Mouse (Mus musculus): ENCODE results near the gene Sema4c.

The Sema4c gene

DNA sequence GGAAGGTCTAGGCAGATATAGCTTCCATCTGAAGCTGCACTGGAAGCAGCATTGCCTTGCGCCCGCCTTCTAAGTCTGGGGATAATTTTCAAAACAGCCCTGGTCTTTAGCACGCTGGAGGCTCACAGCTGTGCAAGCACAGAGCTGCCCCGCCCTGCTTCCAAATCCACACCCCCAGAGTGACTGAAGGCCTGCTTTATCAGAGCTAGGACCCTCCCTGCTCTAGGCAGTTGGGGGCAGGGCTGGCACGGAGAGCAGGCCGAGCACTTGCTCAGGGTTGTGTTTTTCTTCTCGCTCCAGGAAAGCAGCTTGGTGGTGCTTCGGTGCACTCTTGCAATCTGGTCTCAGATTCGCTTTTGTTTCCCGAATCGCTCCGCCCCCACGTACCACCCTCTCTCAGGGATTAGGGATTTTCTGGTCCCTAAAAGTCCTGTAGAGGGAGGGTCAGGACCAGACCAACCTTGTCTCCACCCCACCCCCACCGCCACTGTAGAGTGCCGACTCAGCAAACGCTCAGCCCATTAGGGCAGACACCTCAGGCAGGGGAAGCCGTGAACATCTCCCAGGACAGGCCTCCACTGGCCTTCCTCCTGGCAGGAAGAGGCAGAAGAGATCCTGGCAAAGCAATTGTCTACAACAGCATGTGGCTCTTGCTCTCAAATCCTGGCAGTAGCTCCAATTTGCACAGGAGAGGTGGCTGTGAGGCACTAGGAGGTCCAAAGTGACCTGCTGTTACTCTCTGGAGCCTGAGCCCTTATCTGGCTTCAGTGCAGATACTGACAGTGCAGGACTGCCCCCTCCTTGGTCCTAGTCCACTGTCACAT, 22.4 kb upstream of the Sema4c start:
- DNase-seq (ENCODE audit: low read depth in 1 of 2, low spot score in 2 of 2) = no peak

DNA sequence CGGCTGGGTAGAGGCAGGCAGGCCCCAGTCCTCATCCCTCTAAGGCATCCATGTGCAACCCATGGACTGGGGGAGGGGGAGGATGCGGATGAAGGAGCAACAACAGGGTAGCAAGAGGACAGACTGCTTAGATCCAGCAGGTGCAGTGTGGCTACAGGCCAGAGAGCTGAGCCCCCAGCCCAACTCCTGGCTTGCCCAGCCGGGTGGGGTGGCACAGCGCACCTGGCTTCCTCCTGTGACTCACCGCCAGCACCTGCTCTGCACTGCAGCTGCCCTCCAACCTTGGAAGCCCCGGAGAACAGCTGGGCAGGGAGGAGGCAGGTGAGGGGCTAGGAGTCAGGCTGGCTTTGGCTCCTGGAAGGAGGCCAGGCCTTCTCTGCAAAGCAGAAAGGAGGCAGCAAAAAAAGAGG, 21.8 kb upstream of the Sema4c start:
- no peak for DNase-seq (ENCODE audit: low read depth in 1 of 2, low spot score in 2 of 2)

DNA sequence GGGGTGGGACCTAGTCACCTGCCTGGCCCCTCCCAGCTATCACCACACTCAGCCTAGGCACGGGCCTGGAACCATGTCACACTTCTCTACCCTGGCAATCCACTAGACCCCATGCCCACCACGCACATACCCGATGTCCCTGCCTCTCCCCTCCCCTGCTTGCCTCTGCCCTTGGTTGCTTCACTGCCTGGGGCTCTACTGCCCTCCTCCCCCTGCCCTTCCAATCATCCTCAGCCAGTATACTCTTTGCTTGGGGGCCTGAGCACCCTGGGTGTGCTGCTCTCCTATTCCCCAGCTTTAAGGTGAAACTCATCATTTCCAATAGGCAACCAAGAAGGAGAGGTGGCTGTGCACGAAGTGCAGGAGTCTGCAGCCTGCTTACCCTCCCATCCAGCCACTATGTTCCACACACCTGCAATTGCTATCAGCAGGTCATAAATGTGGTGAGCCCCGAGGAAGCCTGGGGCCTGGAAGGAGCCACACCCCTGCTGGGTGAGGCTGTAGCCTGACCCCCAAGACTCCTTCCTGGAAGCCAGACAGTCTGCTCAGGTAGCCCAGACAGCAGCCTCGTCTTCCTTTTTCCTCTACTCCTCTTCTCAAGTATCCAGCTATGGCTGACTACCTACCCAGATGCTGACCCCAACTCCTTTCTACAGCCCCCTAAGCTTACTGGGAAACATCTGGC, 19.0 kb upstream of the Sema4c start:
- no peak for DNase-seq (ENCODE audit: low read depth in 1 of 2, low spot score in 2 of 2)

DNA sequence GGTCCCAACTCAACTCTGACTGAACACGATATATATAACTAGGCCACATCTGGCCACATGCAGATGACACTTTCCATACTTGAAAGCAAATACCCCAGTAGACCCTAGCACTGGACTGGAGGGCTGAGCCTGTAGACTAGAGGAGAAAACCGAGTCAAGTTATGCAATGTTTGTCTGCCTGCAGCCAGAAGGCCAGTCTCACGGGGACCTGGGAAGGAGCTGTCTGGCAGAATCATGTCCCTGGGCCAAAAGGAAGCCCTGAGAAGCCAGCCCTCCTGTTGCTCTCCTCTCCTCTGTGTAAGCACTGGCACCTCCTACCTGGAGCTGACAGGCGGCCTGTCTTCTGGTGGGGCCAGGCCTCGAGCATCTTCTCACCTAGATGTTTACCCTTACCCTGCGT, 17.2 kb upstream of the Sema4c start:
- DNase-seq (ENCODE audit: low read depth in 1 of 2, low spot score in 2 of 2) = no peak

DNA sequence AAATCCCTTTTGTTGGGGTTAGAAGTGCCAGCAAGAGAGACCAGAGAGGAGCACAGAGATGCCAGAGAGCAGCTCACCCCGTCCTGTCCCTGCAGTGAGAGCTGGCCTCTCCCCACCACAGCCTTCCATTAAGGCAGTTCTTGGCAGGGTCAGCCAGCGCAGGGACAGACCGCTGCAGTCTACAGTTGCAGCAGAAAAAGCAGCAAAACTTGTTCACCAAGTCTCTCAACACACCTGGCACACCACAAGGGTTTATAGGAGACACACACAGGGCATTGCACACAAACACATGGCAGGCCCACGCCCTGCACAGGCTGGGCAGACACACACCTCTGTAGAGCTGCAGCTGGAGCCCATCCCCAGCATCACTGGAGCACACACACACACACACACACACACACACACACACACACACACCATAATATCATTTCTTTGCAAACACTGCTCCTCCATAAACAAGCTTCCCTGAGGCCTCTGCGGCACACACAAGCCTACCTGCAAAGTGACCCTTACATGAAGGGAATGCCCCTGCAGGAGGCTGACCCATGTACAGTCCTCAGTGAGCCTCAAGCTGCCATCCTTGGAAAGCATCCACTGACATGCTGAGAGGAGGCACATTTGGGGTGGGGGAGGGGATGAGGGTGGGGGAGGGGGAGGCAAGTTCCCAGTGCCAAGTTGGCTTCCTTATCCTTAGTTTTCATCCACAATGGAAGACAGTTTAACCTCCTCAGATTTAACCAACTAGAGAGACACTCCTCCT, 16.2 kb upstream of the Sema4c start:
- no peak for DNase-seq (ENCODE audit: low read depth in 1 of 2, low spot score in 2 of 2)

DNA sequence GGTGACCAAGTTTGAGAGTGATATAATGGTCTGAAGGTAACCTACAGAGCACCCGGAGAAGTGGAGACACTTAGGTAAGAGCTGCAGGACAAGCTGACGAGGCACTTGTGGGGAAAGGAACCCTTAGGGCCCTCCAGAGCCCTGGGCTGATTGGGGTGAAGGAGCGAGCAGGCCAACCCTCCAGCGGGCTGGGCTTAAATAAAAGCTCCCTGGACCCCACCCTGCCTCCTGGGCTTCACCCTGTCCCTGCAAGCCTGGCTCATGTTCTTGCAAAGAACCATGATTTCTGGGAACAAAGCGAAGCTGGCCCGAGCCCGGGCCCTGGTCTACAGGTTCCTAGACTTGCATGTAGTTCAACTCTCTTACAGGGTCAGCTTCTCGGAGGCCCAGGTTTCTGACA, 15.4 kb upstream of the Sema4c start:
- DNase-seq (ENCODE audit: low read depth in 1 of 2, low spot score in 2 of 2) = no peak

DNA sequence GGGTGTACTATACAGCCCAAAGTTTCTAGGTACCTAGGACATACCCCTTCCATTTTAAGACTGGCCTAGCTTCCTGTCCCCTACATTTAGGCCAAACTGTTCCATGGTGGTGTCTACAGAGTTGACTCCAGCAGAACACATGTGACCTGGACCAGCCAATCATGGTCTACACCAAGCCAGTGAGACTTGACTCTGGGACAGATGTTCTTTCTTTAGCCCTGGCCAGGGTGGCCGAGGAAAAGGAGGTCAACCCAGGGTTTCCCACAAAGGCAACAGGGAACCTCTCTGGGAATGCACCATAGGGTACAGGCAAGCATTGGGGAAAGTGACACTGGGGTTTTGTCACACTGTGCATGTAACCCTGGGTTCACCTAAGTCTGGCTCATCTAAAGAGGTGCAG, 14.6 kb upstream of the Sema4c start:
- no peak for DNase-seq (ENCODE audit: low read depth in 1 of 2, low spot score in 2 of 2)

DNA sequence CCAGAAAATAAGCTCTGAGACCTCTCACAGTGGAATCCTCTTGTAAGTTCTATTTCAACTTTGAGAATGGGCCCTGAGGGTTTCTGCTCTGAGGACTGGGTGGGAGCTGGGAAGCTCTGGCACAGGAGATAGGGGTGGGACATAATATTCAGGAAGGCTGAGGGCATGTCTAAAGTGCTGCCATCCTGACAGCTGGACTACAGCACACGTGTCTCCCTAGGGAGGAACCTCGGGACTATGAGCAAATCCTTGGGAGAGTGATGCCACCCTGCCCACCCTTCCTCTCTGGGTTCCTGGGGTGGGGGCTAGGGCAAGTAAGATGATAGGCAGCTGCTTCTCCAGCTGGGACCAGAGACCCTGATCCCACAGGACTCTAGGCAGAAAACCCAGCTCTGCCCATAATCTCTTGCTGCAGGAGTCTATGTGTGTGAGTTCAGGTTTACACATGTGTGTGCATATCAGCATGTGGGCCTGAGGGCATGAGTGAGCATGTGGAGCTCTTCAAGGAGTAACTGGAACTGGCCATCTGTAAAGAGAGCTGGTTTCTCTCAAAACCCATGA, 14.1 kb upstream of the Sema4c start:
- DNase-seq (ENCODE audit: low read depth in 1 of 2, low spot score in 2 of 2) = no peak

DNA sequence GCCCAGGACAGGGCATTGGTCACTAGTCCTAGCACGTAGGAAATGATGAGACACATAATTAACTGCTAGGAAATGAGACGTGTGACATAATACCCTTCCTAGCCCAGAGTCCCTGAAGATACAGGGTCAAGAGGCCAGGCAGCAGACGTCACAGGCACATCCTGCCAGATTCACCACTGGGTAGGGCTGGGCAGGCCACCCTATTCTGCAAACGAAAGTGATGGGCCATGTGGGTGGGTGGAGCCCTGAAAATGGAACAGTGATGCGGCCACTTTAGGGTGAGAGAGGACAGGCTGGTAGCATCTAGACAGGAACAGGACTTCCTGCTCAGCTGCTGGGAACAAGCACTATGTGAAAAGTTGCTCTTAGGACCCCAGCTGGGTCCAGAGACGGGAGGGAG, 13.5 kb upstream of the Sema4c start:
- DNase-seq (ENCODE audit: low read depth in 1 of 2, low spot score in 2 of 2) = peak; percentile 55 to 64

DNA sequence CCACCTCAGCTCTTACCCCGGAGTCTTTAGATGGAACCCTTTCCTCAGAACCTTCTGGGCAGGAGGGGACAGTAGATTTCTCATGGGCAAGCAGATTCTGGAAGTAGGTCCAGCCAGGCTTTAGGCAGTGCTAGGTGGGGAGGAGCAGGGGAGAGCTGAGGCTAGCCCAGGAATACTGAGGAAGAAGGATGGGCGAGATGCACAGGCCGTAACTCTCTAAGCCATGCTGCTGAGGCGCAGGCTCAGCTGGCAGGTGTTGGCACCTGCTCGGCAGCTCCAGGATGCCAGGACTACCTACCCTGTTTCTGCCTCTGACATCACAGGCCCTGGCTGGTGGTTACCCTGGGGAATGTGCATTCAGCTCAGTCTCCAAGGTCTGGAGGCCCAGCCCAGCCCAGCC, 12.2 kb upstream of the Sema4c start:
- no peak for DNase-seq (ENCODE audit: low read depth in 1 of 2, low spot score in 2 of 2)

DNA sequence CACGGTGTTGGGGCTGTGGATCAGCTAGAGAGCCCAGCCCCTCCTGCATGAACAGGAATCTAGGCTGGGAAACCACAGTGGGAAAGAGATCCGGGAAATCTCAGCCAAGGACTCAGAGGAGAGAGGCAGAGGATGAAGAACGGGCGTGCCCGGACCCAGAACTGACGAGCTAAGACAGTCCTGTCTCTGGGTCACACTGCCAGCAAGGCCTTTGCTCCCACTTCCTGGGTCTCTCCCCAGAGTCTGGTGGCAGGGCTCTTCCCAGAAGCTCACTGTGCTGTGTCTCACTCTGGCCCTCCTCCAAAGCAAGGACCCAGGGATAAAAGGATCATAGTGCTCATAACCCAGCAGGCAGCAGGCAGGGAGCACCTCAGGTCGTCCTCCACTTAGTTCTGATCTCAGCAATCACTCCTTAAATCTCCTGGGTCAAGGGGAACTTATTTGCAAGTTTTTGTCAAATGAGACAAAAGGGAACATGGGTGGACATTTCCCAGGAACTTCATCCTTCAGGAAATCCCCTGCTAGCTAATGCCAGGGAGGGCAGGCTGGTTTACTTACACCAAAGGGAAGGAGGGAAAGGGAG, 11.6 kb upstream of the Sema4c start:
- DNase-seq (ENCODE audit: low read depth in 1 of 2, low spot score in 2 of 2) = no peak

DNA sequence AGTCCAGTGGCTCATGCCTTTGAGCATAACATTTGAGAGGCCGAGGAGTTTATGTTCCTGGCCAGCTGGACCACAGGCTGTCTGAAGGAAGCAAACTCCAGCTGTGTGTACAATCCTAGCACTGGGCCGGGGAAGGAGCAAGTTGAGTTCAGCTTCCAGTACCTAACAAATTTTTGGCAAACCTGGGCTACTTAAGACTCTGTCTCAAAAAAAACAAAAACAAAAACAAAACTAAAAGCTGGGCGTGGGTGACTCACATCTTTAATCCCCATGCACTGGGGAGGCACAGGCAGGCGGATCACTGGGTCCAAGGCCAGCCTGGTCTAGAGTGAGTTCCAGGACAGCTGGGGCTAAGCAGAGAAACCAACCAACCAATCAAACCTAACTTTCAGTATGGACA, 10.6 kb upstream of the Sema4c start:
- DNase-seq (ENCODE audit: low read depth in 1 of 2, low spot score in 2 of 2) = no peak

DNA sequence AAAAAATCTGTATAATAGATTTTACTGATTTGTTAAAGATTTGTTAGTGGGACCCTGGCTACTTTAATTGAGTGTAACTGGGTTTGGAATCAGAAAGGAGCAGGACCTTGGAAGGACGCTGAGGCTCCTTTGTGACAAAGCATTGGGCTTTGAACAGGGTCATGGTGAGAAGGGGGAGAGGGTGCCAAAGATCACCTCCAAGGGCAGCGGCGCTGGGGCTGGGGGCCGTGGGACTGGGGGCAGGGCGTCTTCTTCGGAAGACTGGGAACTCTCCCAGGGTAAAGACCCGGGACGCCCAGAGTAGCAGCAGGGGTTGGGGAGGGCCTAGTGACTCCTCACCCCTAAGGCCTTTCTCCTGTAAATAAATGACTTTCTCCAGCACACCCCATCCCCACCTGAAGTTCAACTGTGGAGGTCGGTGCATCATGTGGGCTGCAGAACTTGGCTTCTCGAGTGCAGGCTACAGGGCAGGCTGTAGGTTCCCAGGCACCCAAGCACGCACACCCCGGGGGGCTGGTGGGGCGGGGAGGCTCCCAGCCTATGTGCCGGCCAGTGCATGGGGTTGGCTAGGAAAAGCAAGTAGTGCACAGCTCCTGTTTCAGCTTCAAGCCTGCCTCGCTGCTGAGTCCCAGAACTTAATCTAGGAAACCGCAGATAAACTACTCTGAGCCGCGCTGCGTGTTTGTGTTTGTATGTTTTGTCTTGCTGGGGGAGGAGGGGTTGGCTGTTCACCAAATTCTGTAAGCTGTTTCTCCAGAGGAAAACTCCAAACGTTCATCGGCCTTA, 9.9 kb upstream of the Sema4c start:
- no peak for DNase-seq (ENCODE audit: low read depth in 1 of 2, low spot score in 2 of 2)

DNA sequence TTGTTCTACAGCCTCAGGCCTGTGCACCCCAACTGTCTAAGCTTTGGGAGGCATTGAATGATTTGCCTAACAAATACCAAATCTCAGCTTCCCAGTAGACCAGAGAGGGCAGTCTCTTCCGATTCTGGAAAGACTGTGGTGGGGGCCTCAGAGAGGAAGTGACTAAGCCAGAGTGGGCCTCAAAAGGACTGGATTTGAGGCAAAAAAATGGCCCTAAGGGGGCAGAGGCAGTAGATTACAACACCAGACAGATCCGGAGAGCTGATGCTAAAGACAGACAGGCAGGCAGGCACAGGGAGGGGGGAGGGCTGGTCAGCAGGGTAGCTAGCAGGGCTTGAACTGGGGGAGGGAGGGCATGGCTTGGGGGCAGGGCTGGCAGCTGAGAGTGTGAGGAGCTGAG, 8.3 kb upstream of the Sema4c start:
- no peak for DNase-seq (ENCODE audit: low read depth in 1 of 2, low spot score in 2 of 2)

DNA sequence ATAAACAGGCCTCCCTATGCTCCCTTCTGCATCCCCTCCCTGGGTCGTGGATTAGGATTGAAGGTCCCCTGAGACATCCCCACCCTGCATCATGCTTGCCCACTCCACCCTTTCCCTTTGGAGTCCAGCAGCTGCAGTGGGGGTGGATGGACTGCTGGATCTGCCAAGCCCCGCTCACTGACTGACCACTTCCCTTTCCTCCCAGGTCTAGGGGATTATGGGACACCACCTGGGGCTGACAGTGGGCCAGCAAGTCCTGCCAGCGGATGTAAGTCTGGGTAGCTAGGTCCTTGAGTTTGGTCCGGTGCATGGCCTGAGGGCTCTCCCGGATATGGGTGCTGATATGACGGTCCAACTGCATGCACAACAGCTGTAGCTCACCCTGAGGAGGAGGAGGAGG, 6.0 kb upstream of the Sema4c start:
- DNase-seq (ENCODE audit: low read depth in 1 of 2, low spot score in 2 of 2) = no peak

DNA sequence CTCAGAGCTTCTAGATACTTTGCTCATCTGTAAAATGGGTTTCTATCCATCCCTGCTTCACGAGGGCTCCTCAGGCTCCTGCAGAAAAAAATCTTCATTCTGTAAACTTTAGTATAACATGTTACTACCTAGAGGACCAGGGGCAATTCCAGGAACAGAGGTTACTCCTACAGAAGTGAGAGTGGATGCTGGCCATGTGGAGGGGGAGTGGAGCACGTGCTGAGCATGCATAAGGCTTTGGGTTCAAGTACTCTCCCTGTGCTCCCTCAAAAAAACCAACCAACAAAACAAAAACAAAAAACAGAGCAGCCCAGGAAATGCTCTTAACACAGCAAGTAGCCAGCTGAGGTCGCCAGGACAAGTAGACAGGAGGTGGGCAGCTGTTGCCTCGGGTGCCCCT, 5.5 kb upstream of the Sema4c start:
- no peak for DNase-seq (ENCODE audit: low read depth in 1 of 2, low spot score in 2 of 2)

DNA sequence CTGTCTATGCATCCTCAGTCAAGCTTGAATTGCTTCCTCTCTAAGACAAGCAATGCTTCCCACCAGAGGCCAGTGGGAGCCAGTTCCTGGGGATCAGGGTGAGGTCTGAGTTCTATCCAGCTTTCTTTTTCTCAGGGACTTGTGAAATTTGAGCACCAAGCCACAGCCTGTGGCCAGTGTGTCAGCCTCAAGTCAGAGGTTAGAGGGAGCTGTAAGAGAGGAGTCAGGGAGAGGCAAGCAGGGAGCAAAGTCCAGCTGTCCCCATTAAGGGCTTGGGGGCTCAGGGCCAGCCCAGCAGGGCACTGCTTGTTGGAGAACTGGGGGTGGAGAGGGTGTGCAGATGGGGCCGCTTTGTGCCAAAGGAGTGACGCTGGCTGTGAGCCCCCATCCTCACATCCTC, 5.0 kb upstream of the Sema4c start:
- no peak for DNase-seq (ENCODE audit: low read depth in 1 of 2, low spot score in 2 of 2)

DNA sequence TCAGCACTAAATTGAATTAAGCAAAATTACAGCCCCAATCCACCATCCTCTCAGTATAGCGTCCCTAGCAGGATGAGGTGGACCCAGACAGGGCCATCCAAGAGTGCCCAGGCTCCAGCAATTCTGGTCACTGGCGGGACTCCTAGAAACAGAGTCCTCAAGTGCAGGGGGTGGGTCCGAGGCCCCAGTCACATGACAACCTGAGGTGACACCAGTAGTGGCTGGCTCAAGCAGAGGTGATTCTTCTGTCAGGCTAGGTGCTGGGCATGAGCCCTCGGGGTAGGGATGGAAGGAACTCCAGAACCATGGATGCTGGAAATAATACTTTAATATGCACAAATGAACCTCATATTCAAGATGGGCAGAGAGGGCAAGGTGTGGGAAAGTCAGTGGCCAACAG, 4.2 kb upstream of the Sema4c start:
- DNase-seq (ENCODE audit: low read depth in 1 of 2, low spot score in 2 of 2) = no peak

DNA sequence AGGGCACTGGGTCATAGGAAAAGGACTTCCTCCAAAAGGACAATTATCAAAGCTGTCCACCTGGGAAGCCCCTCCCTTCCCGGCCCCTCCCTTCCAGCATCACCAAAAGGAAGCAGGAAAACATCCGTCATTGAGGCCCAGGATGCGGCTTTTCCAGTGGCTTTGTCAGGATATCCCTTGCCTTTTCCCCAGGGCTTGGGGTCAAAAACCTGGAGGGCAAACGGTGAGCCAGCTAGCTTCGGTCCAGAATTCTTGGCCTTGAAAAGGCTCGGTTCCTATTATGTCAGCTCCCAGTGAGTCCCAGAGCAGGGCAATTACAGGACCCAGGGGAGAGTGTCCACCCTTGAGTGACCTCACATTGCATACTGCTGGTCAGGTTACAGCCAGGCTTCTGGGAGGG, 2.8 kb upstream of the Sema4c start:
- DNase-seq (ENCODE audit: low read depth in 1 of 2, low spot score in 2 of 2) = no peak

DNA sequence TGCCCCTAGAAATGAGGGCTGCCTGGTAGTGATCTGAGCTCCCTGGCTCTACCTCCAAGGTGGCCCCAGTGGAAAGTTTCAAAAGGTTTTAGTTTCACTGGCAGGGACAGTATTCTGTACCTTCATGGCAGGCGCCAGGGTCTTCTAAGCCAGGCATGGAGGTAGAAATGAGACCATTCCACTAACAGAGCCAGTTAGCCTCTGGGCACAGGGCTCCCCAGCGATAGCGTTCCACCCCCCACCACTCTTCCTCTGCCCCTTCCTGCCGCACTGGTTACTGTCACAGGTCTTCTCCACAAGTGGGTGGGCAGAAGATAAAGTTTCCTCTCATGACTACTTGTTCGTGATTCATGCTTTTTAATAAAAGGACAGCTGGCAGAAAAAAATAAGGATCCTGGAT, 1.7 kb upstream of the Sema4c start:
- DNase-seq (ENCODE audit: low read depth in 1 of 2, low spot score in 2 of 2) = no peak

DNA sequence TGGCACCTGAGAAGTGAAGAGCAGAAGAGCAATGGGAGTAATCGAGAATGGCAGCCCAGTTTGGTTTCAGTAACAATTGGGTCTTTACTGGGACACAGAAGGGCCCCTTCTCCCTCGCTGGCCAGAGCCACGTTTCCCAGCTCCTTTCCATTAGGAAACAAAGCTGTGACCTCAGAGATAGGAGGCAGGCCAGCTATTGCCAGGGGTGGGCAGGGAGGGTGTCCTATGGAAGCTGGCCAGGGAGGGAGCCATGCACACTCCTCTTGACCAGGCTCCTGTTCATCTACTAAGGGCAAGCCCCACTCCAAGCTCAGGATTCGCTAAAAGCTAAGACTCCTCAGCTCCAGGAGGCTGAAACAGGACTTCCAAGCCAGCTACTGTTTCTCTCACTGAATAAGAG, 1.1 kb upstream of the Sema4c start:
- DNase-seq (ENCODE audit: low read depth in 1 of 2, low spot score in 2 of 2) = no peak

Data from monocyte, adult 2 months (primary cell).